Mouse (Mus musculus): ENCODE measurements around the gene Gm5269. TPM values are rescaled to one million over a fixed set of nuclear protein-coding genes. Genes with fewer than 3 reads are reported as not detected.

The Gm5269 gene
- total RNA-seq, 1 experiment = not detected

GRCm38 (mm10) chr1:45914236-45914635 is 24.2 kb upstream of the Gm5269 start:
- peaks cover 5% of the 10 kb centered on the region; the same call in 1 of the 2 replicates for H3K36me3 ChIP-seq (ENCODE audit: control insufficient read depth, insufficient read depth, low read length, poor library complexity, severe bottlenecking)
- no peak overlapping the region for H3K27ac ChIP-seq (ENCODE audit: insufficient read depth, low read depth, low read length, poor library complexity, severe bottlenecking)
- no peak overlapping the region for H3K9ac ChIP-seq (ENCODE audit: insufficient read depth, low read depth, low read length, poor library complexity, severe bottlenecking)
- no peaks in the 10 kb centered on the region for H3K9me3 ChIP-seq (ENCODE audit: control insufficient read depth, insufficient read depth, low read depth, low read length)
- DNase-seq (ENCODE audit: low read depth, low spot score) = no peak
- H3K4me3 ChIP-seq (ENCODE audit: insufficient read depth in 1 of 2, low read depth in 1 of 2, low read length in 2 of 2, poor library complexity in 1 of 2, severe bottlenecking in 1 of 2) = no peak overlapping the region
- TF ChIP-seq ZC3H11A (IDR thresholded peaks at IDR 0.05; ENCODE audit: borderline replicate concordance, low read depth, low read length) (no peak), CHD2 (IDR thresholded peaks at IDR 0.05; ENCODE audit: low read depth, low read length) (no peak), MAFK (IDR thresholded peaks at IDR 0.05; ENCODE audit: insufficient read depth, low read depth, low read length) (no peak), HCFC1 (IDR thresholded peaks at IDR 0.05; ENCODE audit: borderline replicate concordance, insufficient read depth, low read length) (no peak), ZNF384 (IDR thresholded peaks at IDR 0.05; ENCODE audit: low read depth, low read length) (no peak)
- in situ Hi-C loops (cut with MboI; ENCODE audit: low sequenced_read_pairs in 2 of 2, unreplicated experiment in 2 of 2) = no loop called here
- H3K4me1 ChIP-seq (ENCODE audit: control insufficient read depth in 2 of 2, insufficient read depth in 2 of 2, low read length in 2 of 2, poor library complexity in 1 of 2) = 0 out of 4 replicates have a peak, but pooled peaks cover 2 to 4% of the 10 kb centered on the region in 2 experiments

- TF ChIP-seq HCFC1 (IDR thresholded peaks at IDR 0.05; ENCODE audit: borderline replicate concordance, insufficient read depth, low read length) = no peak
- TF ChIP-seq ZNF384 (IDR thresholded peaks at IDR 0.05; ENCODE audit: low read depth, low read length) = no peak
- TF ChIP-seq ZC3H11A (IDR thresholded peaks at IDR 0.05; ENCODE audit: borderline replicate concordance, low read depth, low read length) = no peak
- TF ChIP-seq CHD2 (IDR thresholded peaks at IDR 0.05; ENCODE audit: low read depth, low read length) = no peak
- TF ChIP-seq MAFK (IDR thresholded peaks at IDR 0.05; ENCODE audit: insufficient read depth, low read depth, low read length) = no peak
- no peak overlapping the region for H3K27ac ChIP-seq (ENCODE audit: insufficient read depth, low read depth, low read length, poor library complexity, severe bottlenecking)
These were observed 15.2 kb upstream of the Gm5269 start for GRCm38 (mm10) chr1:45905107-45905821.

GRCm38 (mm10) chr1:45904161-45904560 is 14.1 kb upstream of the Gm5269 start:
- in situ Hi-C loops (cut with MboI; ENCODE audit: low sequenced_read_pairs in 2 of 2, unreplicated experiment in 2 of 2) = no loop called here
- Histone ChIP-seq H3K36me3 (ENCODE audit: control insufficient read depth, insufficient read depth, low read length, poor library complexity, severe bottlenecking) (no peaks in the 10 kb centered on the region), H3K27ac (ENCODE audit: insufficient read depth, low read depth, low read length, poor library complexity, severe bottlenecking) (no peak overlapping the region), H3K9me3 (ENCODE audit: control insufficient read depth, insufficient read depth, low read depth, low read length) (no peaks in the 10 kb centered on the region), H3K4me1 (ENCODE audit: control insufficient read depth in 2 of 2, insufficient read depth in 2 of 2, low read length in 2 of 2, poor library complexity in 1 of 2) (no peaks in the 10 kb centered on the region), H3K9ac (ENCODE audit: insufficient read depth, low read depth, low read length, poor library complexity, severe bottlenecking) (no peak overlapping the region), H3K4me3 (ENCODE audit: insufficient read depth in 1 of 2, low read depth in 1 of 2, low read length in 2 of 2, poor library complexity in 1 of 2, severe bottlenecking in 1 of 2) (no peak overlapping the region)
- DNase-seq (ENCODE audit: low read depth, low spot score) = no peak
- TF ChIP-seq MAFK (IDR thresholded peaks at IDR 0.05; ENCODE audit: insufficient read depth, low read depth, low read length) (no peak), CHD2 (IDR thresholded peaks at IDR 0.05; ENCODE audit: low read depth, low read length) (no peak), HCFC1 (IDR thresholded peaks at IDR 0.05; ENCODE audit: borderline replicate concordance, insufficient read depth, low read length) (no peak), ZC3H11A (IDR thresholded peaks at IDR 0.05; ENCODE audit: borderline replicate concordance, low read depth, low read length) (no peak), ZNF384 (IDR thresholded peaks at IDR 0.05; ENCODE audit: low read depth, low read length) (no peak)

More at GRCm38 (mm10) chr1:45905107-45905821, 15.2 kb upstream of the Gm5269 start:
- Histone ChIP-seq H3K4me1 (ENCODE audit: control insufficient read depth in 2 of 2, insufficient read depth in 2 of 2, low read length in 2 of 2, poor library complexity in 1 of 2) (no peaks in the 10 kb centered on the region), H3K9me3 (ENCODE audit: control insufficient read depth, insufficient read depth, low read depth, low read length) (no peaks in the 10 kb centered on the region), H3K4me3 (ENCODE audit: insufficient read depth in 1 of 2, low read depth in 1 of 2, low read length in 2 of 2, poor library complexity in 1 of 2, severe bottlenecking in 1 of 2) (no peak overlapping the region), H3K36me3 (ENCODE audit: control insufficient read depth, insufficient read depth, low read length, poor library complexity, severe bottlenecking) (no peaks in the 10 kb centered on the region), H3K9ac (ENCODE audit: insufficient read depth, low read depth, low read length, poor library complexity, severe bottlenecking) (no peak overlapping the region)
- DNase-seq (ENCODE audit: low read depth, low spot score) = no peak
- in situ Hi-C loops (cut with MboI; ENCODE audit: low sequenced_read_pairs in 2 of 2, unreplicated experiment in 2 of 2) = no loop called here

- Histone ChIP-seq H3K27ac (ENCODE audit: insufficient read depth, low read depth, low read length, poor library complexity, severe bottlenecking) (no peak overlapping the region), H3K4me3 (ENCODE audit: insufficient read depth in 1 of 2, low read depth in 1 of 2, low read length in 2 of 2, poor library complexity in 1 of 2, severe bottlenecking in 1 of 2) (no peak overlapping the region), H3K36me3 (ENCODE audit: control insufficient read depth, insufficient read depth, low read length, poor library complexity, severe bottlenecking) (no peaks in the 10 kb centered on the region), H3K9ac (ENCODE audit: insufficient read depth, low read depth, low read length, poor library complexity, severe bottlenecking) (no peak overlapping the region), H3K9me3 (ENCODE audit: control insufficient read depth, insufficient read depth, low read depth, low read length) (no peaks in the 10 kb centered on the region), H3K4me1 (ENCODE audit: control insufficient read depth in 2 of 2, insufficient read depth in 2 of 2, low read length in 2 of 2, poor library complexity in 1 of 2) (no peaks in the 10 kb centered on the region)
- in situ Hi-C loops (cut with MboI; ENCODE audit: low sequenced_read_pairs in 2 of 2, unreplicated experiment in 2 of 2) = no loop called here
- no peak for DNase-seq (ENCODE audit: low read depth, low spot score)
- TF ChIP-seq MAFK (IDR thresholded peaks at IDR 0.05; ENCODE audit: insufficient read depth, low read depth, low read length) (no peak), HCFC1 (IDR thresholded peaks at IDR 0.05; ENCODE audit: borderline replicate concordance, insufficient read depth, low read length) (no peak), ZC3H11A (IDR thresholded peaks at IDR 0.05; ENCODE audit: borderline replicate concordance, low read depth, low read length) (no peak), CHD2 (IDR thresholded peaks at IDR 0.05; ENCODE audit: low read depth, low read length) (no peak), ZNF384 (IDR thresholded peaks at IDR 0.05; ENCODE audit: low read depth, low read length) (no peak)
These were observed 8.0 kb upstream of the Gm5269 start for GRCm38 (mm10) chr1:45898044-45898443.

All from ES-E14 (cell line).